Mouse (Mus musculus) gastrocnemius, adult 2 months (tissue): Measurements from ENCODE around the gene Coq8b. TPM values are rescaled to one million over a fixed set of nuclear protein-coding genes. Genes with fewer than 3 reads are reported as not detected.

ENCODE experiments used
- DNase-seq: peaks from one replicate; pipeline ENCODE4 v3.0.0; 2022
- H3K27ac ChIP-seq: fragments of 200-600 bp; 2 replicates; pipeline ENCODE4 v1.8.1; 2022; ENCODE audit warnings: mild to moderate bottlenecking
- H3K4me3 ChIP-seq: fragments of 200-600 bp; 2 replicates; pipeline ENCODE4 v1.8.1; 2022; ENCODE audit warnings: mild to moderate bottlenecking, moderate library complexity
- CTCF ChIP-seq: fragments of 200-600 bp; IDR thresholded peaks from 2 replicates; pipeline ENCODE4 v1.8.1; 2022; ENCODE audit warnings: antibody characterized with exemption, mild to moderate bottlenecking, moderate library complexity
- intact Hi-C: fragments of 180-260 bp; cut with DNase I; formaldehyde crosslinking; loops from one replicate; pipeline ENCODE4 v1.15.1; 2025
- total RNA-seq, 2 experiments: library from RNA; stranded (reverse); gene quantifications; 2 replicates each; pipeline ENCODE4 v1.2.3; 2021

Gene Coq8b
- total RNA-seq, 2 experiments from 2014 or later, result 3.2 to 3.4 TPM

- no peak for TF ChIP-seq CTCF
- intact Hi-C loops, result loop anchor here (5.0 kb wide), 1 partner anchor 96 kb away; no protein-coding TSS in a partner anchor
- H3K4me3 ChIP-seq, result peak within 1 kb of the TSS; percentile 88
- H3K27ac ChIP-seq, result peak within 1 kb of the TSS; percentile 87
- peak; percentile 97 for DNase-seq
Observed at GRCm38 (mm10) chr7:27258205-27258899, 25.5 kb downstream of the Coq8b start, which contains the start of gene Numbl. Gene Numbl (plus strand): TSS chr7:27258433.

- Histone ChIP-seq H3K27ac (peak overlapping the region; percentile 87), H3K4me3 (peak overlapping the region; percentile 88)
- TF ChIP-seq CTCF, result no peak
- intact Hi-C loops, result loop anchor here (5.0 kb wide), 1 partner anchor 97 kb away; no protein-coding TSS in a partner anchor
- DNase-seq, result no peak
Observed at GRCm38 (mm10) chr7:27259271-27259721, 26.5 kb downstream of the Coq8b start.

GRCm38 (mm10) chr7:27259771-27260170 lies 26.9 kb downstream of the Coq8b start:
- peak overlapping the region; percentile 87 for H3K27ac ChIP-seq
- peak overlapping the region; percentile 88 for H3K4me3 ChIP-seq
- TF ChIP-seq CTCF, result no peak
- intact Hi-C loops, result loop anchor here (5.0 kb wide), 1 partner anchor 97 kb away; no protein-coding TSS in a partner anchor
- no peak for DNase-seq

- H3K27ac ChIP-seq, result no peak overlapping the region
- no peak overlapping the region for H3K4me3 ChIP-seq
- intact Hi-C loops, result no loop called here
- no peak for TF ChIP-seq CTCF
- no peak for DNase-seq
Observed at GRCm38 (mm10) chr7:27260856-27261255, 28.0 kb downstream of the Coq8b start.

- H3K27ac ChIP-seq, result no peak overlapping the region
- H3K4me3 ChIP-seq, result no peak overlapping the region
- no peak for TF ChIP-seq CTCF
- intact Hi-C loops, result no loop called here
- DNase-seq, result no peak
Observed at GRCm38 (mm10) chr7:27261888-27262287, 29.1 kb downstream of the Coq8b start.

- H3K27ac ChIP-seq, result no peak overlapping the region
- DNase-seq, result no peak
- no peak overlapping the region for H3K4me3 ChIP-seq
- TF ChIP-seq CTCF, result no peak
- intact Hi-C loops, result no loop called here
Observed at GRCm38 (mm10) chr7:27264761-27265160, 31.9 kb downstream of the Coq8b start.

- H3K27ac ChIP-seq, result no peak overlapping the region
- TF ChIP-seq CTCF, result no peak
- intact Hi-C loops, result no loop called here
Observed at GRCm38 (mm10) chr7:27266515-27267128, 33.8 kb downstream of the Coq8b start.

GRCm38 (mm10) chr7:27271423-27271822 lies 38.6 kb downstream of the Coq8b start:
- no peak for DNase-seq
- Histone ChIP-seq H3K4me3 (no peak overlapping the region), H3K27ac (no peak overlapping the region)
- TF ChIP-seq CTCF, result no peak
- intact Hi-C loops, result no loop called here

More at GRCm38 (mm10) chr7:27266515-27267128, 33.8 kb downstream of the Coq8b start:
- no peak overlapping the region for H3K4me3 ChIP-seq
- DNase-seq, result no peak

- H3K27ac ChIP-seq, result no peak overlapping the region
- peak; percentile 21; the same call in 1 of the 2 replicates for TF ChIP-seq CTCF
- peak; percentile 51 for DNase-seq
- H3K4me3 ChIP-seq, result no peak overlapping the region
- intact Hi-C loops, result no loop called here
Observed at GRCm38 (mm10) chr7:27273739-27274351, 41.0 kb downstream of the Coq8b start.

- Histone ChIP-seq H3K27ac (no peak overlapping the region), H3K4me3 (no peak overlapping the region)
- no peak for TF ChIP-seq CTCF
- intact Hi-C loops, result no loop called here
- no peak for DNase-seq
Observed at GRCm38 (mm10) chr7:27274916-27275315, 42.1 kb downstream of the Coq8b start.

- TF ChIP-seq CTCF, result no peak
- intact Hi-C loops, result loop anchor here (2.0 kb wide), 2 partner anchors 117 to 143 kb away; no protein-coding TSS in a partner anchor
- Histone ChIP-seq H3K27ac (no peak overlapping the region), H3K4me3 (no peak overlapping the region)
- no peak for DNase-seq
Observed at GRCm38 (mm10) chr7:27276021-27276420, 43.2 kb downstream of the Coq8b start.

- intact Hi-C loops, result loop anchor here (2.0 kb wide), 2 partner anchors 118 to 144 kb away; no protein-coding TSS in a partner anchor
- TF ChIP-seq CTCF, result peak; percentile 67
- DNase-seq, result no peak
- Histone ChIP-seq H3K4me3 (no peak overlapping the region), H3K27ac (no peak overlapping the region)
Observed at GRCm38 (mm10) chr7:27277191-27277590, 44.4 kb downstream of the Coq8b start.

GRCm38 (mm10) chr7:27281717-27282116 lies 48.9 kb downstream of the Coq8b start:
- Histone ChIP-seq H3K4me3 (no peak overlapping the region), H3K27ac (no peak overlapping the region)
- TF ChIP-seq CTCF, result no peak
- intact Hi-C loops, result no loop called here
- no peak for DNase-seq
